Mouse (Mus musculus) lung, postnatal 0 days (tissue): Measurements from ENCODE around the gene Slc35e1.

ENCODE experiments used
- CTCF ChIP-seq: IDR thresholded peaks from 2 replicates; pipeline ENCODE4 v1.5.1; 2016; ENCODE audit warnings: antibody characterized with exemption, mild to moderate bottlenecking
- EP300 ChIP-seq: IDR thresholded peaks from 2 replicates; pipeline ENCODE4 v1.6.1; 2016; ENCODE audit warnings: antibody characterized with exemption, mild to moderate bottlenecking, control low read depth

- TF ChIP-seq CTCF = no peak
- no peak for TF ChIP-seq EP300
Observed at GRCm38 (mm10) chr8:72438248-72439015, 54.0 kb downstream of the Slc35e1 start.
